21 mouse cellular contexts compared by ENCODE assay signal in the genomic region with DNA sequence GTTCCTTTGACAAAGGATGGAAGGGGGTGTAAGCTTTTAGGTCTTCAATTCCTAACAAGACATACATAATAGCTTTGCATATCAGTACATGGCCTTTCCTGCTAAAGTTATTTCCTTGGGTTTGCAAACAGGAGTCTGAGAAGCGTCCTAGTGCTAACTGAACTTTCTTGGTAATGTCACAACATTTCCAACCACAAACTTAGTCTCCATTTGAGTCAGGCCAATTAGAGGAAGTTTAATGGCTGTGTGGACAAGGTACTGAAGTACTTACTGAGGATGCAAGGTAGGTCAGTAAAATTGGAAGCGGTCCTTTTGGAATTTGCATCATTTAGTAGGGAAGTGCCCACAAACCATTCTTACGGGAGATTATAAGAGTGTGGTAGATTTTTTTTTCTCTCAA. TPM values are rescaled to one million over a fixed set of nuclear protein-coding genes. Genes with fewer than 3 reads are reported as not detected.
"Had no signal": no experiment of that assay in that cellular context is flagged by ENCODE, and none has a peak within 500 bp of the region (broad histone marks: within the 10 kb centered on the region; RNA-seq: fewer than 3 reads in every experiment).

No protein-coding gene starts in this region.

- H3K4me1 ChIP-seq: midbrain, embryonic 10.5 days; midbrain, embryonic 12.5 days; midbrain, embryonic 15.5 days; neural tube, embryonic 12.5 days; stomach, embryonic 15.5 days had no signal

- H3K4me3 ChIP-seq: midbrain, embryonic 10.5 days; midbrain, embryonic 12.5 days; midbrain, embryonic 15.5 days; neural tube, embryonic 12.5 days; stomach, embryonic 15.5 days had no signal

- H3K9me3 ChIP-seq: midbrain, embryonic 10.5 days; midbrain, embryonic 12.5 days; midbrain, embryonic 15.5 days; neural tube, embryonic 12.5 days; stomach, embryonic 15.5 days had no signal

- H3K27ac ChIP-seq: liver, embryonic 14.5 days; midbrain, embryonic 10.5 days; midbrain, embryonic 12.5 days; midbrain, embryonic 15.5 days; neural tube, embryonic 12.5 days; stomach, embryonic 15.5 days; stomach, postnatal 0 days had no signal

- H3K36me3 ChIP-seq: midbrain, embryonic 10.5 days; midbrain, embryonic 12.5 days; midbrain, embryonic 15.5 days; neural tube, embryonic 12.5 days; stomach, embryonic 15.5 days had no signal

- H3K27me3 ChIP-seq: midbrain, embryonic 12.5 days; midbrain, embryonic 15.5 days; neural tube, embryonic 12.5 days; stomach, embryonic 15.5 days had no signal

- H3K4me2 ChIP-seq: lung, embryonic 14.5 days; midbrain, embryonic 12.5 days; midbrain, embryonic 15.5 days; neural tube, embryonic 12.5 days; stomach, embryonic 15.5 days had no signal

- DNase-seq: lung, adult 18-20 months; lung, embryonic 14.5 days; lung, postnatal 10 days; lung, postnatal 4 days; right cerebral cortex, postnatal 14 days; thymus, adult 2 months; thymus, postnatal 25 days; thymus, postnatal 4 days had no signal

- H3K9ac ChIP-seq: liver, embryonic 14.5 days; lung, embryonic 14.5 days; midbrain, embryonic 12.5 days; midbrain, embryonic 15.5 days; neural tube, embryonic 12.5 days; stomach, embryonic 15.5 days had no signal

- ATAC-seq: midbrain, embryonic 15.5 days had no signal

RNA-seq across cellular contexts. Expression of gene Cd40lg, which starts 28.6 kb away (rescaled TPM):
- total RNA-seq: megakaryocyte-erythroid progenitor cell, adult 5-6 weeks; midbrain, postnatal 0 days; monocyte, adult 5-6 weeks had no signal
- polyA plus RNA-seq: liver, embryonic 14.5 days; liver, embryonic 16.5 days; lung, embryonic 14.5 days; lung, embryonic 16.5 days; midbrain, embryonic 10.5 days; midbrain, embryonic 12.5 days; midbrain, embryonic 15.5 days; midbrain, postnatal 0 days; neural tube, embryonic 12.5 days; neural tube, embryonic 14.5 days; stomach, embryonic 15.5 days; stomach, postnatal 0 days had no signal
